Mouse (Mus musculus) bone marrow, adult 2 months (tissue): ENCODE results near the gene Pcdh17. TPM values are rescaled to one million over a fixed set of nuclear protein-coding genes. Genes with fewer than 3 reads are reported as not detected.

ENCODE experiments used
- H3K27ac ChIP-seq: fragments of 200-500 bp; 2 replicates; pipeline ENCODE4 v1.5.1; 2012; ENCODE audit warnings: low read depth, mild to moderate bottlenecking, control low read depth, inconsistent platforms, low read length; ENCODE audit not compliant: control insufficient read depth, poor library complexity, insufficient read depth
- H3K4me1 ChIP-seq: fragments of 200-500 bp; 2 replicates; pipeline ENCODE4 v1.6.1; 2011; ENCODE audit warnings: low read length; ENCODE audit not compliant: control insufficient read depth, insufficient read depth
- H3K4me3 ChIP-seq: fragments of 200-500 bp; replicated peaks from 2 replicates; pipeline ENCODE3; 2011; ENCODE audit warnings: mild to moderate bottlenecking, low read depth, low read length, control low read depth; ENCODE audit not compliant: control insufficient read depth
- CTCF ChIP-seq: fragments of 200-500 bp; IDR thresholded peaks from 2 replicates; pipeline ENCODE4 v1.5.1; 2011; ENCODE audit warnings: low read length, control low read depth; ENCODE audit not compliant: control insufficient read depth, insufficient read depth
- POLR2A ChIP-seq: fragments of 200-500 bp; IDR thresholded peaks from 2 replicates; pipeline ENCODE4 v1.6.1; 2011; ENCODE audit warnings: low read depth, mild to moderate bottlenecking, control low read depth, low read length, borderline replicate concordance; ENCODE audit not compliant: control insufficient read depth
- WGBS: fragments of 180-500 bp; shearing (Covaris S2); methylation state at CpG from one replicate; pipeline ENCODE4 v1.1.7; 2018; 5-methylcytosine and 5-hydroxymethylcytosine counted together
- polyA plus RNA-seq: library from polyadenylated mRNA; stranded (reverse); fragments of >200 nt; gene quantifications from 2 replicates; pipeline ENCODE4 v1.2.4, GENCODE M21; 2011; ENCODE audit warnings: low replicate concordance; ENCODE audit not compliant: missing spikeins, insufficient read depth, insufficient read length

Pcdh17 gene
- polyA plus RNA-seq, 1 experiment, result 0.25 TPM

- no peaks in the 10 kb centered on the region for H3K4me1 ChIP-seq
- H3K27ac ChIP-seq, result no peak overlapping the region
- no peak for TF ChIP-seq POLR2A
- TF ChIP-seq CTCF, result no peak
- H3K4me3 ChIP-seq, result no peak overlapping the region
Measured at GRCm38 (mm10) chr14:84535264-84535663, 91.9 kb downstream of the Pcdh17 start.

- no peak overlapping the region for H3K4me3 ChIP-seq
- H3K27ac ChIP-seq, result no peak overlapping the region
- WGBS, result 75% methylated on average over 3 of the region's 3 CpGs
- H3K4me1 ChIP-seq, result no peaks in the 10 kb centered on the region
- TF ChIP-seq CTCF (no peak), POLR2A (no peak)
Measured at GRCm38 (mm10) chr14:84541838-84542237, 98.5 kb downstream of the Pcdh17 start.

- 53% methylated on average over 2 of the region's 2 CpGs for WGBS
- Histone ChIP-seq H3K4me3 (no peak overlapping the region), H3K27ac (no peak overlapping the region), H3K4me1 (no peaks in the 10 kb centered on the region)
- TF ChIP-seq POLR2A (no peak), CTCF (no peak)
Measured at GRCm38 (mm10) chr14:84545968-84546367, 102.6 kb downstream of the Pcdh17 start.

- no peak for TF ChIP-seq CTCF
- TF ChIP-seq POLR2A, result no peak
- no peak overlapping the region for H3K4me3 ChIP-seq
- H3K27ac ChIP-seq, result no peak overlapping the region
- WGBS, result 81% methylated on average over 10 of the region's 10 CpGs
- no peaks in the 10 kb centered on the region for H3K4me1 ChIP-seq
Measured at GRCm38 (mm10) chr14:84547513-84548194, 104.3 kb downstream of the Pcdh17 start.

- WGBS, result 79% methylated on average over 5 of the region's 5 CpGs
- H3K4me3 ChIP-seq, result no peak overlapping the region
- H3K4me1 ChIP-seq, result no peaks in the 10 kb centered on the region
- H3K27ac ChIP-seq, result no peak overlapping the region
- no peak for TF ChIP-seq CTCF
- no peak for TF ChIP-seq POLR2A
Measured at GRCm38 (mm10) chr14:84551546-84551945, 108.2 kb downstream of the Pcdh17 start.

GRCm38 (mm10) chr14:84571071-84571470 is 127.7 kb downstream of the Pcdh17 start:
- H3K27ac ChIP-seq, result no peak overlapping the region
- no peaks in the 10 kb centered on the region for H3K4me1 ChIP-seq
- TF ChIP-seq POLR2A, result no peak
- TF ChIP-seq CTCF, result no peak
- H3K4me3 ChIP-seq, result no peak overlapping the region
